Mouse (Mus musculus): Measurements from ENCODE around the gene Kcnn3.

GRCm38 (mm10) chr3:89653231-89653954, 133.4 kb downstream of the Kcnn3 start:
- TF ChIP-seq CTCF (IDR thresholded peaks at IDR 0.05; ENCODE audit: borderline replicate concordance, insufficient read depth, low read depth, low read length), result no peak
- no peak for TF ChIP-seq POLR2A (IDR thresholded peaks at IDR 0.05; ENCODE audit: borderline replicate concordance, insufficient read depth, low read length)

Measured in cerebellum, adult 2 months (tissue).